Mouse (Mus musculus): ENCODE measurements around the gene Adam1a.

Gene Adam1a

GRCm38 (mm10) chr5:121493305-121493704 lies 52.0 kb downstream of the Adam1a start:
- DNase-seq (ENCODE audit: low spot score): no peak

- no peak for DNase-seq (ENCODE audit: low spot score)
Observed at GRCm38 (mm10) chr5:121484801-121485200, 60.5 kb downstream of the Adam1a start.

DNA sequence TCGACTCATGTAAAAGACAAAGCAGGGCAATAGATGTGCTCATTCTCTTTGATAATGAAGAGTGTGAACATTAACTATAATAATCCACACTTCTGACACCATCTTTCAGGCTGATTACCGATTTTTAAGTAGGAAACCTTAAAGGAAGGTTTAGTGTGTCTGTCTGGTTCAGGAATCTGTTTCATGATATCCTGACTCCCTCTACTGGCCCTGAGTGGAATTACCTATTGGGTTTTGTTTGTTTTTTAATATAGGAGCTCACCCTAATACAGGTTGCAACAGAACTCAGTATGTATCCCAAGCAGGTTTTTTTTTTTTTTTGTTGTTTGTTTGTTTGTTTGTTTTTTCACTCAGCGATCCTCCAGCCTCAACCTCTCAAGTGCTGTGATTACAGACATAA lies 67.6 kb downstream of the Adam1a start:
- no peak for DNase-seq (ENCODE audit: low spot score)

DNA sequence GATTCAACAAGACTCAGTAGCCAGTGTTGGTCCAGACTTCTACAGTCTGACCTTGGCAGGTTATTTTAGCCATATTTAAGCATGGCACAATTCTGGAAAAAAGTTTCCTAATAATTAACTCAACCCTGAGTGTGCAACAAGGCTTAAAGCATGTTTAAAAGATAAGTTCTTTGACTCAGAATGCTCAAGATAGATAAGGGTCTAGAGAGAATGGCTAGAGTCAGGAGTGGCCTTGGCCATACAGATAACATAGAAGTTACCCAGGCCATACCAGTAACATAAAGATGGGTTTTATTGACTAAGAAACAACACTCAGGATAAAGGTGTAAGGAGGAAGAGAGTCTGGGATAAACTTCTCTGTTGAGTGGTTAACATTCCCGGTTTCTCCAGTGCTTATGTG lies 69.2 kb downstream of the Adam1a start:
- no peak for DNase-seq (ENCODE audit: low spot score)

DNA sequence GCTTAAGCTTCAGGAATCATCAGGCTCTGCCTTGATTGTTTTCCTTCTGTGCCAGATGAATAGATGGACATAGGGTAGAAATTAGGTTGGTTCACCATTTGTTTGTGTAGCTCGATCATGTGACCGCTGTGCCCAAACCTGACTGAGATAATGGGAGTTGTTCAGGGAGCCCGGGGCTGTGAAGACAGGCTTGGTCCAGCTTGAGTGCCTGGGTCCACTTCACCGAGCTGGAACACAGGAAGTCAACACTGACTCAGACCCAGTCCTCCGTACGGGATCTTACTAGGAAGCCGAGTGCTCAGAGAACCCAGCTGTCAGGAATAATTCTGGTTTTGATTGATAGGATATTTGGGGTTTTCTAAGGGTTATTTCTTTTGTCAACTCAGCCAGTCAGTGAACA lies 70.7 kb downstream of the Adam1a start:
- no peak for DNase-seq (ENCODE audit: low spot score)

GRCm38 (mm10) chr5:121472411-121472810 lies 72.9 kb downstream of the Adam1a start:
- DNase-seq (ENCODE audit: low spot score): no peak

GRCm38 (mm10) chr5:121469566-121469965 lies 75.7 kb downstream of the Adam1a start:
- no peak for DNase-seq (ENCODE audit: low spot score)

All from ovary, adult 18-20 months (tissue).